Mouse (Mus musculus) lung, embryonic 16.5 days (tissue): Measurements from ENCODE around the gene Pias4. TPM values are rescaled to one million over a fixed set of nuclear protein-coding genes. Genes with fewer than 3 reads are reported as not detected.
"Not testable (repeated sequence)": the region's sequence is repeated elsewhere in the genome, so short reads cannot be mapped to it uniquely, and the experiment has no call there.

Experiments used
- ATAC-seq: fragments of 200-750 bp; cut with Nextera tagmentation; 2 replicates; pipeline ENCODE4 v1.8.0; 2017; ENCODE audit warnings: low read depth, mild to moderate bottlenecking, moderate library complexity
- H3K27ac ChIP-seq: fragments of 300-500 bp; sonication (generic); 2 replicates; pipeline ENCODE4 v1.5.1; 2014; ENCODE audit warnings: mild to moderate bottlenecking, control low read depth, low read length
- H3K27me3 ChIP-seq: fragments of 300-500 bp; sonication (generic); 2 replicates; pipeline ENCODE4 v1.6.1; 2014; ENCODE audit warnings: low read depth, low read length, mixed read lengths; ENCODE audit not compliant: control insufficient read depth, insufficient read depth
- H3K36me3 ChIP-seq: fragments of 300-500 bp; sonication (generic); 2 replicates; pipeline ENCODE4 v1.6.1; 2014; ENCODE audit warnings: low read length; ENCODE audit not compliant: control insufficient read depth, insufficient read depth
- H3K4me1 ChIP-seq: fragments of 300-500 bp; sonication (generic); replicated peaks from 2 replicates; pipeline ENCODE4 v1.6.1; 2014; ENCODE audit warnings: low read length, mixed read lengths; ENCODE audit not compliant: control insufficient read depth, insufficient read depth
- H3K4me2 ChIP-seq: fragments of 300-500 bp; sonication (generic); 2 replicates; pipeline ENCODE4 v1.6.1; 2014; ENCODE audit warnings: low read depth, low read length, control low read depth
- H3K4me3 ChIP-seq: fragments of 300-500 bp; sonication (generic); 2 replicates; pipeline ENCODE4 v1.5.1; 2014; ENCODE audit warnings: mild to moderate bottlenecking, low read length, control low read depth
- H3K9ac ChIP-seq: fragments of 300-500 bp; sonication (generic); 2 replicates; pipeline ENCODE4 v1.6.1; 2014; ENCODE audit warnings: low read length, control low read depth
- H3K9me3 ChIP-seq: fragments of 300-500 bp; sonication (generic); 2 replicates; pipeline ENCODE4 v1.6.1; 2016; ENCODE audit warnings: low read length; ENCODE audit not compliant: control insufficient read depth
- WGBS: fragments of 180-500 bp; shearing (Covaris S2); extraction: QIAGEN DNeasy Blood & Tissue Kit; methylation state at CpG from one replicate; pipeline ENCODE4 v1.1.7; 2014; 5-methylcytosine and 5-hydroxymethylcytosine counted together
- polyA plus RNA-seq: library from polyadenylated mRNA; unstranded; fragments of >200 nt; fragmentation: Nextera tagmentation; extraction: Ambion mirVana; gene quantifications from 2 replicates; pipeline ENCODE4 v1.2.1, GENCODE M21; 2015

The Pias4 gene
- 35.5 and 41.8 TPM in 2 replicates for polyA plus RNA-seq

DNA sequence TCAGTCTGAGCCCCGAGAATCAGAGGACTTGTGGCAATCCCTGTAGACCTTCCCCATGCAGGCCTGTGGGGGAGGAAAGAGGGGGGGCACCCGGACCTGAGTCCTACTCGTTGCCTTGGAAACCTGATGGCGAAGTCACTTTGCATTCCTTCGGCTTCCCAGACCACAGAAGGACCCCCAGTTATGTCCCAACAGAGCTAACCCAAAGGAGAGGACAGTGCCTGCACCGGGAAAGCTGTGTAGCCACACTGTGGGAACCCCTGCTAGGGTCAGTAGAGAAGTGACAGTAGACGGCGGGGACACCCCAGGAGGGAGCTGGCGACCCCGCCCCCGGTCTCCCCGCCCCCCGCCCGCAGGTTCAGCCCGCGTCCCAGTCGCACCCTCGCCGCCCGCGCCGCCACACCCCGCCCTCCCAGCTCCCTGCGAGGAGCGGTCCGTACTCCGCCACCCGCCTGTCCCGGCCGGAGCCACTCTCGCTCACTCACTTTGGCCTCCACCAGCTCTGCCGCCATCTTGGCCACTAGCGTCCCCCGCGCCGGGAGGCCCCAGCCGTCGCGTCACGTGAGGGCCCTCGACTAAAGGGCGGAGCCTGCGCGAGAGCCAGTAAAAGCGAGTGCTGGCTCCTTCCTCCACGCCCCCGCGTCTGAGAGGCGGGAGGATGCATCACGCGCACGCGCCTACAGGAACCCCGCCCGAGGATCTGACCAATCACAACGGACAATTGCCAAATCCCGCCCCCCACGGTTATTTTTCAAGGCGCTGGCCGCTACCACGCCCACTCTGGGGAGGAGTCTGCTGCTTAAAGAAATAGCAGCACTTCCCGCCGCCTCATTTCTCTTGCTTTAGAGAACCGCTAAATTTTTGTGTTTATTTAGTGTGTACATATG is at the start of gene Pias4:
TSS of gene Pias4 (minus strand) at position 724 of the 887 bp plus-strand sequence.
- no peaks in the 10 kb centered on the region for H3K27me3 ChIP-seq
- peak within 1 kb of the TSS; percentile 75 for H3K4me3 ChIP-seq
- no peaks in the 10 kb centered on the region for H3K9me3 ChIP-seq
- H3K9ac ChIP-seq: peak within 1 kb of the TSS; percentile 91
- peak within 1 kb of the TSS; percentile 70 for H3K4me2 ChIP-seq
- under 1% methylated on average over 54 of the region's 64 CpGs for WGBS
- peaks cover 8% of the 10 kb centered on the region; the same call in 1 of the 2 replicates for H3K36me3 ChIP-seq
- ATAC-seq: peak; percentile 94
- peak within 1 kb of the TSS; percentile 85 for H3K27ac ChIP-seq
- peaks cover 15% of the 10 kb centered on the region for H3K4me1 ChIP-seq

DNA sequence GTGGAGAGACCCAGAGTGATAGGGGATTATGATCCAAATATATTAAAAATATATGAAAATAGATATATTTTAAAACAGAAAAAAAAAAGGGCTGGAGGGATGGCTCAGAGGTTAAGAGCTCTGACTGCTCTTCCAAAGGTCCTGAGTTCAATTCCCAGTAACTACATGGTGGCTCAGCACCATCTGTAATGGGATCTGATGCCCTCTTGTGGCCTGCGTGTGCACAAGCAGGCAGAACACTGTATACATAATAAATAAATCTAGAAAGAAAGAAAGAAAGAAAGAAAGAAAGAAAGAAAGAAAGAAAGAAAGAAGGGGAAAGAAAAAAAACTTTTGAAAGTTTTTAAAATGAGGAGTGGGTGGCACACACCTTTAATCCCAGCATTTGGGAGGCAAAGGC is 49.5 kb upstream of the Pias4 start:
- not testable (repeated sequence) for H3K27ac ChIP-seq, ATAC-seq
- WGBS: 21% methylated on average over 1 of the region's 1 CpGs

DNA sequence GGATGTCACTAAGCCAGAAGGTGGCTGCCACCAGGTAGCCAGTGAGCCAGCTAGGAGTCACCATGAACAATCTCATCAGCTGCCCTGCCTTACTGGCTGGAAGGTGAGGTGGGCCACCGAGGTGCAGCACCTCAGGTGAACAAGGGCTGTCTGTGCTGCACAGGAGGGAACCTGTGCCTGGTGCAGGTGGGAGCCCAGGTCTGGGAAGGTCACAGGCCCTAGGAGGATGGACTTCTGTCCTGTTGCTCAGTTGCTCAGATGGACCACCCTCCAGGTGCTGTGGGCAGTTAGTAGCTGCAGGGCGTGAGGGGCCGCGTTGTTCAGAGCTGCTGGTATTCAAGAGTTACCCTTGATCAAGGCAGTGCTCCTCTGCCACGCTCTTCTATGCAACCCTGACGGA is 49.1 kb upstream of the Pias4 start:
- Histone ChIP-seq H3K36me3 (no peaks in the 10 kb centered on the region), H3K27ac (no peak overlapping the region), H3K9me3 (no peaks in the 10 kb centered on the region), H3K9ac (no peak overlapping the region), H3K4me2 (no peak overlapping the region), H3K27me3 (no peaks in the 10 kb centered on the region), H3K4me1 (no peaks in the 10 kb centered on the region), H3K4me3 (no peak overlapping the region)
- ATAC-seq: no peak
- 79% methylated on average over 6 of the region's 6 CpGs for WGBS

More for the DNA sequence above, 49.5 kb upstream of the Pias4 start:
- H3K4me1 ChIP-seq, H3K4me2 ChIP-seq, H3K27me3 ChIP-seq, H3K9me3 ChIP-seq, H3K36me3 ChIP-seq, H3K9ac ChIP-seq, H3K4me3 ChIP-seq: not testable (repeated sequence)

DNA sequence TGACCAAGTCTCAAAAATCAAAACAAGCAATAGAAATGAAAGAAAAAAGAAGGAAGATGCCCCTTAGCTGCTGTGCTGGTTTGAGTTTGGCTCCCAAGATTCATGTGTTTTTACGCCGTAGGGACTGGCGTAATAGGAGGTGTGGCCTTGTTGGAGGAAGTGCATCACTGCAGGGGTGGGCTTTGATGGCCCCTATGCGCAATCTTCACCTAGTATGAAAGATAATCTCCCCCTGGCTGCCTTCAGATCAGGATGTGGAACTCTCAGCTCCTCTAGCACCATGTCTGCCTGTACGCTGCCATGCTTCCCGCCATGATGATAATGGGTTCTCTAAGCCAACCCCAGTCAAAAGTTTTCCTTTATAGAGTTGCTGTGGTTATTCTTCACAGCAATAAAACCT is 48.5 kb upstream of the Pias4 start:
- WGBS: 81% methylated on average over 6 of the region's 6 CpGs
- ATAC-seq: no peak
- Histone ChIP-seq H3K27me3 (no peaks in the 10 kb centered on the region), H3K27ac (no peak overlapping the region), H3K4me1 (no peaks in the 10 kb centered on the region), H3K4me2 (no peak overlapping the region), H3K36me3 (no peaks in the 10 kb centered on the region), H3K4me3 (no peak overlapping the region), H3K9ac (no peak overlapping the region), H3K9me3 (no peaks in the 10 kb centered on the region)

DNA sequence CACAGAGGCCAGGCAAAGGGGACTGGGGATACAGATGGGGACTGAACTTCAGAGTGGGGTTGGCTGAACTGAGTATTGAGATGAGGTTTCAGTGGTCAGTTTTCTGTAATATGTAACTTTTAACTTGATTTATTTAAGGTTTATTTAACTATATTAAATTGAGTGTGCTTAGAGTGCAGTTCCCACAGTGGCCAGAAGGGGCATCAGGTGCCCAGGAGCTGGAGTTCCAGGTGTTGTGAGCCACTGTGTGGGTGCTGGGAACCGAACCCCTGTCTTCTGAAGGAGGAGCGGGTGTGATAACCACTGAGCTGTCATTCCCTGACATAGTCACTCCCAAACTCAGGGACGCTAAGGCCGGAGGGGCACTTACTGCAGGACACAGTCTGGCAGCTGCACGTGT is 42.4 kb upstream of the Pias4 start:
- Histone ChIP-seq H3K4me1 (no peaks in the 10 kb centered on the region), H3K9ac (no peak overlapping the region), H3K36me3 (no peaks in the 10 kb centered on the region), H3K4me2 (no peak overlapping the region), H3K27me3 (no peaks in the 10 kb centered on the region), H3K4me3 (no peak overlapping the region), H3K27ac (no peak overlapping the region), H3K9me3 (peaks cover 5% of the 10 kb centered on the region; the same call in 1 of the 2 replicates)
- ATAC-seq: no peak
- WGBS: 95% methylated on average over 5 of the region's 5 CpGs

DNA sequence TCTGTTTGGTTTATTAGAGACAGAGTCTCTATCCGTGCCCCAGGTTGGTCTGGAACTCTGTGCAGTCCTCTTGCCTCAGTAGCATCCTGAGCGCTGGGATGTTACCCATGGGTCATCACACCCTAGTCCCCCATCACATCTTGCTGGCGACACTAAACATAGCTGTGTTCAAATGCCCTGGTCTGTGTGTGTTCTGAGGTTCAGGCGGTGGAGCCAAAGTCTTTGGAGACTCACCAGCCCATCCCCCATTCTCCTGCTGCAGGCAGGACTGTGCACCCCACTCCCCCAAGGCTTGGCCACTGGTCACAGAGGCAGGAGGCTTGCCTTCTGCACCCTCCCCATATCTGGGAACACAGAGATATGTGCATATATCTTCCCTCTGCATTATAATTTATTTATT is 36.4 kb upstream of the Pias4 start:
- Histone ChIP-seq H3K36me3 (no peaks in the 10 kb centered on the region), H3K4me1 (no peaks in the 10 kb centered on the region), H3K4me3 (no peak overlapping the region), H3K9ac (no peak overlapping the region), H3K27ac (no peak overlapping the region), H3K27me3 (no peaks in the 10 kb centered on the region; the same call in 1 of the 2 replicates), H3K4me2 (no peak overlapping the region), H3K9me3 (no peaks in the 10 kb centered on the region)
- WGBS: 66% methylated on average over 4 of the region's 4 CpGs
- ATAC-seq: no peak

DNA sequence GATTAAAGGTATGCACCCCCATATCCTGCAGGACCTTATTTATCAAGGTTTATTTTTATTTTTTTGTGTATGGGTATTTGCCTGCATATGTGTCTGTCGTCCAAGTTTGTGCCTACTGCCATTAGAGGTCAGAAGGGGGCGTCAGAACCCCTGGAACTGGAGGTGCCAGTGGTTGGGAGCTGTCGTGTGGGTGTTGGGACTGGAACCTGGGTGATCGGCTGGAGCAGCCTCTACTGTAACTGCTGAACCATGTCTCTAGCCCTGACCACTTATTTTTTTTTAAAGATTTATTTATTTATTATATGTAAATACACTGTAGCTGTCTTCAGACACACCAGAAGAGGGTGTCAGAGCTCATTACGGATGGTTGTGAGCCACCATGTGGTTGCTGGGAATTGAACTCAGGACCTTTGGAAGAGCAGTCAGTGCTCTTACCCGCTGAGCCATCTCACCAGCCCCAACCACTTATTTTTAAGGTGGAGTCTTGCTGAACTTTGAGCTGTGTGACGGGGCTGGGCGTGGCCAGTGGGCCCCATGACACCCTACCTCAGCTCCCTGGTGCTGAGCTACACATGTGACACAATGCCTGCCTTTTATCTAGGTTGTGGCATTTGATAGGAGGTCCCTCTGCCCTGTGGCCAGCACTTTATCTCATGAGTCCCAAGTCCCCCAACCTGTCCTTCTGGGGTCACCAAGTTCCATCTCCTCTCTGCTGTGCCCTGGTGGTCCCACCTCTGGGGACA is 35.4 kb upstream of the Pias4 start:
- H3K27ac ChIP-seq: no peak overlapping the region
- 55% methylated on average over 8 of the region's 8 CpGs for WGBS
- no peak overlapping the region for H3K9ac ChIP-seq
- no peak overlapping the region for H3K4me2 ChIP-seq
- H3K4me1 ChIP-seq: no peaks in the 10 kb centered on the region
- H3K36me3 ChIP-seq: no peaks in the 10 kb centered on the region
- ATAC-seq: no peak
- H3K4me3 ChIP-seq: no peak overlapping the region
- H3K27me3 ChIP-seq: peaks cover 3% of the 10 kb centered on the region; the same call in 1 of the 2 replicates
- no peaks in the 10 kb centered on the region for H3K9me3 ChIP-seq

DNA sequence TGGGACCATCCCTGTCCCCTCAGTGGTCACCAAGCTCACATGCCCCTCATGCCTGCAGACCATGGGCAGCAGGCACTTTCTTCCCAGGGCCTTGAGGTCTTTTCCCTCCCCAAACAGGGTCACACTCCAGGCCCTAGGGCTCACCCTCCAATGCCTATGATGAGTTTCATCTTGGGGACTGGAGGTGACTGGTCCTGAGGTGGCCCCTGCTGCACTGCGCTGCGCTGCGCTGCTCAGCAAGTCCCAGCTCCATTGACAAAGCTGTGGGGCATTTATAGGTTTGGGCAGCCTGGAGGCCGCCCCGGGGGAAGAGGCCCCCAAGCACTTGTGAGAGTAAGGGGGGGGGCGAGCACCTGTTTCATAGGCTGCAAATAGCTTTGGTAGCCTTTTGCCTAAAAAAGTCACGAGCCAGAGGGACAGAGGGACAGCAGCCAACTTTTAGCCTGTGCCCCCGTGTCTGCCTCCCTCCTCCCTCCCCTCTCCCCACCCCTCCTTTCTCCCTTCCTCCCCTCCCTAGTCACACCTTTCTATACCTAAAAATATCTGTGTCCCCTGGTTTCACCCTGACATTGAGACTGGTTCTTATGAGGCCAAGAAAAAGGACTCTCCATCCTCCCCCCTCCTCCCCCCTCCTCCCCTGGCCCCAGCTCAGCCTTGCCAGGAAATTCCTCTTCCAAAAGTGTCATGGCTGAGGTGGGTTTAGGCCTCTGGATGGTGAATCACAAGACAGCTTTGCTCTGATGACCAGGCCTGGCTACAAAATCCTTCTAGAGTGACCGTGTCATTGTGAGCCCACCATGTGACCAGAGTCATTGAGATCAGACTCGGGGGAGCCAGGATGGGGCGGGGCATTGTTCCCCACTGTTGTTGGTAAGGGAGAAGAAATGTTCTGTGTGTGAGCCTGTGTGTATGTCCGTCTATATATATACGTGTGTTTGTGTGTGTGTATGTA is 34.4 kb upstream of the Pias4 start, which contains the start of gene Nmrk2:
TSS of gene Nmrk2 (minus strand) at position 245 of the 952 bp plus-strand sequence.
- Histone ChIP-seq H3K4me3 (no peak within 1 kb of the TSS), H3K9me3 (no peaks in the 10 kb centered on the region), H3K4me2 (no peak within 1 kb of the TSS), H3K4me1 (no peaks in the 10 kb centered on the region), H3K9ac (no peak within 1 kb of the TSS), H3K27ac (no peak within 1 kb of the TSS), H3K36me3 (no peaks in the 10 kb centered on the region), H3K27me3 (peaks cover 7% of the 10 kb centered on the region)
- ATAC-seq: no peak
- WGBS: 56% methylated on average over 13 of the region's 13 CpGs
